Mouse (Mus musculus): ENCODE measurements around the gene Tnfaip2. TPM values are rescaled to one million over a fixed set of nuclear protein-coding genes. Genes with fewer than 3 reads are reported as not detected.

Gene Tnfaip2
- polyA plus RNA-seq, 1 experiment from 2014 or later = 5.0 TPM

DNA sequence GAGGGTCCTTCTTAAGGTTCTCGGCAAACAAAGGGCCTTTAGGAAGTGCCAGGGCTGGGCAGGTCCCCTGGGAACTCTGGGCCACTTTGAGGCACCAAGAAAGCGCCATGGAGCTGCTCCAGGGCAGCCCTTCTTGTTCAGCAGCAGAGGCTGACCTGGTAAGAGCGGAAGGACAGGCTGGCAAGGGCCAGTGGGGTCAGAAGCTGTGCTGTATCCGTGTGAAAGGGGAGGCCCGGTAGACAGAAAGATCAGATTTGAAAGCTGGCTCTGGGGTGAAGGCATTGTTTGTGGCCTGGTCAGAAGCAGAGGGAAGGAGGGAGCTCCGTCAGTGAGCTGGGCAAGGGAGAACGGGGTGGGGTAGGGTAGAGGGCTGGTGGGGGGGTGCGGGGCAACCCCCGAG is 5.1 kb downstream of the Tnfaip2 start:
- Histone ChIP-seq H3K9ac (ENCODE audit: low read length) (no peak overlapping the region), H3K4me1 (replicated peaks; ENCODE audit: control insufficient read depth, insufficient read depth, low read length) (peaks cover 24% of the 10 kb centered on the region), H3K4me3 (ENCODE audit: low read depth, low read length) (no peak overlapping the region), H3K27ac (ENCODE audit: low read depth) (no peak overlapping the region), H3K9me3 (ENCODE audit: control insufficient read depth, low read length) (no peaks in the 10 kb centered on the region), H3K4me2 (ENCODE audit: low read length) (no peak overlapping the region), H3K36me3 (ENCODE audit: control insufficient read depth, insufficient read depth, low read length) (no peaks in the 10 kb centered on the region), H3K27me3 (replicated peaks; ENCODE audit: control insufficient read depth, insufficient read depth, low read length) (peaks cover 86% of the 10 kb centered on the region)
- 33% methylated on average over 9 of the region's 9 CpGs for WGBS
- DNase-seq (ENCODE audit: low spot score) (peak; percentile 53), ATAC-seq (replicated peaks; ENCODE audit: low FRiP score, low TSS enrichment, low read depth) (no peak)

DNA sequence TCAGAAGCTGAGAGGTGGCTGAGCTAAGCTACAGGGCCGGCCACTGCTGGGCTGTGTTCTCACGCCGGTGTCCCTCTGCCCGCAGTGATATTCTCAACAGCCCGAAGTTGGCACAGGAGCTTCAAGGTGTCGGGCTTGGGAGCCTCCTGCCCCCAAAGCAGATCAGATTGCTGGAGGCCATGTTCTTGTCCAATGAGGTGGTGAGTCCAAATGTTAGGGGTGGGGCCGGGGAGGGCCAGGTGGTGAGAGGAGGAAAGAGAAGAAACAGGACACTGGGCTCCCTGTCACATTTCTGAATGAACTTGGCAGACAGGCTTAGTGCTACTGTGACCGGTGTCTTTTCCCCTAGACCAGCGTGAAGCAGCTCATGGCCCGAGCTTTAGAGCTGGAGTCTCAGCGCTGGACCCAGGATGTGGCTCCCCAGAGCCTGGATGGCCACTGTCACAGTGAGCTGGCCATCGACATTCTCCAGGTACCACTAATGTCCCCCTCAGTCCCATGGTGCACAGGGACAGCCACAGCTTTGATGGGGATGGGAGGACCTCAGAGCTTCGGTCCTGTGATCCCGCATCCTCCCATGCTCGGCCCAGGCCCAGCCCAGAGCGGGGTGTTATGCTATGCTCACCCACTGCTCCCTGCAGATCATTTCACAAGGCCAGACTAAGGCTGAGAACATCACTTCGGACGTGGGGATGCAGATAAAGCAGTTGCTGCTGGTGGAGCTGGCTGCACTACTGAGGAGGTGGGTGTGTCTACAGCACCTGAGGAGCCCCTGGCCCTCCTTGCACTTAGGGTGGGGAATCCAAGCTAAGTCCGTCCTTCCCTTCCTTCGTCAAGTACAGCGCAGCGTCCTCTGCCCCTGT is 5.9 kb downstream of the Tnfaip2 start:
- DNase-seq (ENCODE audit: low spot score) (peak; percentile 54), ATAC-seq (replicated peaks; ENCODE audit: low FRiP score, low TSS enrichment, low read depth) (no peak)
- H3K27me3 ChIP-seq (replicated peaks; ENCODE audit: control insufficient read depth, insufficient read depth, low read length) = peaks cover 78% of the 10 kb centered on the region
- H3K36me3 ChIP-seq (ENCODE audit: control insufficient read depth, insufficient read depth, low read length) = no peaks in the 10 kb centered on the region
- H3K9me3 ChIP-seq (ENCODE audit: control insufficient read depth, low read length) = no peaks in the 10 kb centered on the region
- H3K4me2 ChIP-seq (ENCODE audit: low read length) = no peak overlapping the region
- 34% methylated on average over 22 of the region's 22 CpGs for WGBS
- no peak overlapping the region for H3K9ac ChIP-seq (ENCODE audit: low read length)
- no peak overlapping the region for H3K4me3 ChIP-seq (ENCODE audit: low read depth, low read length)
- H3K27ac ChIP-seq (ENCODE audit: low read depth) = no peak overlapping the region
- H3K4me1 ChIP-seq (replicated peaks; ENCODE audit: control insufficient read depth, insufficient read depth, low read length) = peaks cover 18% of the 10 kb centered on the region

DNA sequence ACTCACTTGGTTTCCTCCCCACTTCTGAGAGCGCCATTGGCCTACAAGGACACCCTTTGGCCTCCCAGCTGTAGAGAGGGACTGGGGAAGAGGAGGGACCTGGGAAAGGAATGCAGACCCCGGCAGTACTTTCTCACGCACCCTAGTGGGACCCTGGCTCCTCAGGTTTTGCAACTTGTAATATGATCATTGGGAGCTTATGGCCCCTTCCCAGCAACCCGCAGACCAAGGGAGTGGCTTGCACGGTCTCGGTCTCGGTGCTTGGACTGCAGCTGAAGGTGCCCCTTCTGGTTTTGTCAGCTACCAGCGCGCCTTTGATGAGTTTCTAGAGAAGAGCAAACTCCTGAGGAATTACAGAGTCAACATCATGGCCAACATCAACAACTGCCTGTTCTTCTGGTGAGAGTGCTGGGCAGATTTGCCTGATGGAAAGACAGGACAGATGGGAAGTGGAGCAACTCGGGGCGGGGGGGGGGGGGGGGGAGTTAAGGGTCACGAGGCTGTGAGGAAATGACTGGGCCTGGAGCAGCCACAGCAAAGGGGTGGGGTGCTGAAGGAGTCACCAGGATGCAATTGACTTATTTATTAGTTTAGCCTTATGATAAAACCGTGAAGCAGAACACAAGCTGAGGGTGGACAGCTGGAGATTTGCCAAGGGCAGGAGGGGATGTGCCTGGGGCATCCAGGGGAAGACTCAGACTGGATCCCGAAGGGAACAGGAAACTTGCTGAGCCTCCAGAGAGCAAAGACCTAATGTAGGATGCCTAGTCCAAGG is 6.8 kb downstream of the Tnfaip2 start:
- DNase-seq (ENCODE audit: low spot score) = no peak
- Histone ChIP-seq H3K27ac (ENCODE audit: low read depth) (no peak overlapping the region), H3K9me3 (ENCODE audit: control insufficient read depth, low read length) (no peaks in the 10 kb centered on the region), H3K4me2 (ENCODE audit: low read length) (no peak overlapping the region), H3K4me1 (replicated peaks; ENCODE audit: control insufficient read depth, insufficient read depth, low read length) (peaks cover 25% of the 10 kb centered on the region), H3K27me3 (replicated peaks; ENCODE audit: control insufficient read depth, insufficient read depth, low read length) (peaks cover 68% of the 10 kb centered on the region), H3K36me3 (ENCODE audit: control insufficient read depth, insufficient read depth, low read length) (no peaks in the 10 kb centered on the region), H3K9ac (ENCODE audit: low read length) (no peak overlapping the region), H3K4me3 (ENCODE audit: low read depth, low read length) (no peak overlapping the region)
- 21% methylated on average over 12 of the region's 14 CpGs for WGBS
- no peak for ATAC-seq (replicated peaks; ENCODE audit: low FRiP score, low TSS enrichment, low read depth)

DNA sequence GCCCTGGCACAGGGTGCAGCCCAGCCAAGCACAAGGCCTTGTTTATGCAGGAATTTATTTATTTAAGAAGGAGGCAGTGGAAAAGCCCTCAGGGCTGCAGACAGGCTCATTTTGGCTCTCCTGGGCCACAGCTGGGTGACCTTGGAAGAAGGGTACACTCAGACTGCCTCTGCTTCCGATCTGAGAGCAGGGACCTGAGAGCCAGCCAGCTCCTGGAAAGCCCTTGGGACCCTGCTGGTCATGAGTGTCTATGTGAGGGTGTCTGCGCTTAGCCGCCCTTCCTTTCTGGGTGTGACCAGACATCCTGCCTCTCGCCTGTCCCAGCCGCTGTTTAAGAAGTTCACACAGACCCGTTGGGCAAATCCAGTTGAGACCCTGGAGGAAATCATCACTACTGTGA is 8.1 kb downstream of the Tnfaip2 start:
- H3K27me3 ChIP-seq (replicated peaks; ENCODE audit: control insufficient read depth, insufficient read depth, low read length) = peaks cover 56% of the 10 kb centered on the region
- H3K27ac ChIP-seq (ENCODE audit: low read depth) = no peak overlapping the region
- DNase-seq (ENCODE audit: low spot score) (no peak), ATAC-seq (replicated peaks; ENCODE audit: low FRiP score, low TSS enrichment, low read depth) (no peak)
- no peak overlapping the region for H3K4me2 ChIP-seq (ENCODE audit: low read length)
- no peak overlapping the region for H3K4me3 ChIP-seq (ENCODE audit: low read depth, low read length)
- no peaks in the 10 kb centered on the region for H3K36me3 ChIP-seq (ENCODE audit: control insufficient read depth, insufficient read depth, low read length)
- H3K9me3 ChIP-seq (ENCODE audit: control insufficient read depth, low read length) = no peaks in the 10 kb centered on the region
- 45% methylated on average over 6 of the region's 6 CpGs for WGBS
- H3K4me1 ChIP-seq (replicated peaks; ENCODE audit: control insufficient read depth, insufficient read depth, low read length) = peaks cover 34% of the 10 kb centered on the region
- no peak overlapping the region for H3K9ac ChIP-seq (ENCODE audit: low read length)

DNA sequence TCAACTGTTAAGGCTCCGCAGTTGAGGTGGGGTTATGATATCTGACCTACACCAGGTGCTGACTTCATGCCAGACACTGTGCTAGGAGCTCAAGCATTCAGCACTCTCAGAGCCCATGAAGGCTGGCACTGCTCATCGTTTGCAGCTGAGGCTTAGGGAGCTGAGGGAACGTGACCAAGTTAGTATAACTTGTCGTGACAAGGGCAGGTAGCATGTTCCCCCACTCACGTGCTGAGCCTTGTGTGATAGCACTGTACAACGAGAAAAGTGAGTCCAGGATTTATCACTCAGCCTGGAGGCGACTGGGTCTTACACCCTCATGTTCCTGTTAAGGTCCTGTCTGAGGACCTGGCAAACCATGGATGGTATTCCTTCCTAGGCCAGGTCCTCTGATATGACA is 9.3 kb downstream of the Tnfaip2 start:
- Histone ChIP-seq H3K27me3 (replicated peaks; ENCODE audit: control insufficient read depth, insufficient read depth, low read length) (peaks cover 44% of the 10 kb centered on the region), H3K27ac (ENCODE audit: low read depth) (no peak overlapping the region), H3K4me3 (ENCODE audit: low read depth, low read length) (no peak overlapping the region), H3K36me3 (ENCODE audit: control insufficient read depth, insufficient read depth, low read length) (no peaks in the 10 kb centered on the region), H3K9ac (ENCODE audit: low read length) (no peak overlapping the region), H3K9me3 (ENCODE audit: control insufficient read depth, low read length) (no peaks in the 10 kb centered on the region), H3K4me1 (replicated peaks; ENCODE audit: control insufficient read depth, insufficient read depth, low read length) (peaks cover 32% of the 10 kb centered on the region; the same call in 1 of the 2 replicates), H3K4me2 (ENCODE audit: low read length) (no peak overlapping the region)
- DNase-seq (ENCODE audit: low spot score) = no peak
- 85% methylated on average over 7 of the region's 7 CpGs for WGBS
- no peak for ATAC-seq (replicated peaks; ENCODE audit: low FRiP score, low TSS enrichment, low read depth)

DNA sequence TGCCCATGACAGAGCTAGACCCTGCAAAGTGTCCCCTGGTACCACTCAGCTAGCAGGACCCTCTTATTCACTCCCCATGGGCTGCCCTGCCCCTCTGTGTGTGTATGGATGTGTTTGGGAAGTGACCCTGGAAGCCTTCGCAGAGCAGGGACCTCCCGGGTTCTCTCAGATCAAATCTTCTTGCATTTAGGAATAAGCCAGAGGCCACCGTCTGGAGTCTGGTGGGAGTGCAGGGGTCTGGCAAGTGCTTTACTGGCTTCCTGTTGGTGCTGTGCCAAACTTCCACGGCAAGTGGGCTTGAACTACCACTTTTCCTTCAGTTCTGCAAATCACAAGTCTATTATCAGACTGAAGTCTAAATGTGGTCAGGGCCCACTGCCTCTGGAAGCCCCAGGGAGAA is 11.8 kb downstream of the Tnfaip2 start:
- Histone ChIP-seq H3K36me3 (ENCODE audit: control insufficient read depth, insufficient read depth, low read length) (no peaks in the 10 kb centered on the region), H3K4me3 (ENCODE audit: low read depth, low read length) (no peak overlapping the region), H3K27ac (ENCODE audit: low read depth) (0 out of 2 replicates have a peak overlapping the region, but pooled peaks have one; percentile 27), H3K27me3 (replicated peaks; ENCODE audit: control insufficient read depth, insufficient read depth, low read length) (peaks cover 23% of the 10 kb centered on the region), H3K9ac (ENCODE audit: low read length) (no peak overlapping the region), H3K9me3 (ENCODE audit: control insufficient read depth, low read length) (no peaks in the 10 kb centered on the region), H3K4me2 (ENCODE audit: low read length) (no peak overlapping the region), H3K4me1 (replicated peaks; ENCODE audit: control insufficient read depth, insufficient read depth, low read length) (peaks cover 32% of the 10 kb centered on the region; the same call in 1 of the 2 replicates)
- DNase-seq (ENCODE audit: low spot score) = no peak
- WGBS = 33% methylated on average over 4 of the region's 4 CpGs
- ATAC-seq (replicated peaks; ENCODE audit: low FRiP score, low TSS enrichment, low read depth) = no peak

DNA sequence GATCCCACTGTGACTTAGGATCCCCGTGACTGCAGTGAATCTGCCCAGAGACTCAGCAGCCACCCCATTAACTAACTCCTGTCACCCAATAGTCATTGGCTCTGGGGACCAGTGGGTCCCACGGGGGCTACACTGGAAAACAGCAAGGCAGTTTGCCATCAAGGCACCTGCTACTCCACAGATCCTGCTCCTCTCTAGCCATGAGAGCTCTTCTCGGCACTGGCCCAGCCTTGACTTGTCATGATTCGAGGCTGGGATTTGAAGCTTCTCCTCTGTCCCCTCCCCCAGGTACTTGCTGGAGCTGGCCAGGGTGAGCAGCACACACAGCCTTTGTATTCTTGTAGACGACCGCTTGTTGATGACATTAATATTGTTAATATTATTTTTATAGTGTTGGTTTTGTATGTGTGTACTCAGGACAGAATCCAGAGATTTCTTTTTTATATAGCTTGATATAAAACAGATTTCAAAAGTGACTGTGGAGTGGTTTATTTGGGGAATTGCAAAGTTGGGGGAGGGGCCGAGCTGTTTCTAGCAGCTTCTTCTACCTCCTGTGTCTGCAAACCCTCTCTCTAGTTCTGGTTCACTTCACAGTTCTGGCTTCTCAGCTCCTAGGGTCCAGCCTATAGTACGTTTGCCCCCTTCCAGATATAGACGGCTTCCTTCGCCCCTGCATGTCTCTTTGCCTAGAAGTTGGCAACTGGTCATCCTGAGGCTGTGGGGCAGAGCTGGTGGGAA is 12.4 kb downstream of the Tnfaip2 start:
- Histone ChIP-seq H3K4me3 (ENCODE audit: low read depth, low read length) (no peak overlapping the region), H3K27me3 (replicated peaks; ENCODE audit: control insufficient read depth, insufficient read depth, low read length) (peaks cover 23% of the 10 kb centered on the region), H3K9ac (ENCODE audit: low read length) (no peak overlapping the region), H3K4me2 (ENCODE audit: low read length) (no peak overlapping the region), H3K4me1 (replicated peaks; ENCODE audit: control insufficient read depth, insufficient read depth, low read length) (peaks cover 27% of the 10 kb centered on the region; the same call in 1 of the 2 replicates), H3K27ac (ENCODE audit: low read depth) (peak overlapping the region; percentile 45; the same call in 1 of the 2 replicates), H3K9me3 (ENCODE audit: control insufficient read depth, low read length) (no peaks in the 10 kb centered on the region), H3K36me3 (ENCODE audit: control insufficient read depth, insufficient read depth, low read length) (no peaks in the 10 kb centered on the region)
- no peak for DNase-seq (ENCODE audit: low spot score)
- peak; percentile 41; the same call in 1 of the 2 replicates for ATAC-seq (replicated peaks; ENCODE audit: low FRiP score, low TSS enrichment, low read depth)
- WGBS = 48% methylated on average over 10 of the region's 10 CpGs

DNA sequence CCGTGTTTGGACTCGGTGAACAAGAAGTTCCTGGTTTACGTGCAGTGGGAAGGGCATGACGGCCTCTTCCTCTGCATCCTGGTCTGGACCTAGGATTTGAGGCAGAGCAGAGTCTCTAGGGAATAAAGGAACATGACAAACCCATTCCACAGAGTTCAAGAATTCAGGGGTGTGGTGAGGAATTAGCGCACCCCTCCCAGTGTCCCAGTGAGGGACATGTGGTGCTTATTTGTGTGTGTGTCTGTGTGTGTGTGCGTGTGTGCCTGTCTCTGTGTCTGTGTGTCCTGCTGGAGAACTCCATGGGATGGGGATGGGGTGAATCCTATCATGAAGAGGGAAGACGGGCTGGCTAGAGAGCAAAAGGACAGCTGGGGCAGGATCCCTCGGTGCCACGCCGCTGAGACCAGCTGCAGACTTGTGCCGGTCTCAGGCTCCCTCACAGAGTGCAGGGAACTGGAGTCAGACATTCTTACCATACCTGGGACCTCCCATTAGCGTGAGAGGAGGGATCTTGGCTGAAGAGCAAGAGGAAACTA is 13.1 kb downstream of the Tnfaip2 start:
- H3K4me1 ChIP-seq (replicated peaks; ENCODE audit: control insufficient read depth, insufficient read depth, low read length) = peaks cover 22% of the 10 kb centered on the region; the same call in 1 of the 2 replicates
- H3K9me3 ChIP-seq (ENCODE audit: control insufficient read depth, low read length) = no peaks in the 10 kb centered on the region
- H3K27ac ChIP-seq (ENCODE audit: low read depth) = peak overlapping the region; percentile 45; the same call in 1 of the 2 replicates
- H3K27me3 ChIP-seq (replicated peaks; ENCODE audit: control insufficient read depth, insufficient read depth, low read length) = peaks cover 17% of the 10 kb centered on the region
- DNase-seq (ENCODE audit: low spot score) (no peak), ATAC-seq (replicated peaks; ENCODE audit: low FRiP score, low TSS enrichment, low read depth) (0 out of 2 replicates have a peak, but pooled peaks have one; percentile 9)
- WGBS = 56% methylated on average over 12 of the region's 12 CpGs
- no peaks in the 10 kb centered on the region for H3K36me3 ChIP-seq (ENCODE audit: control insufficient read depth, insufficient read depth, low read length)
- H3K4me3 ChIP-seq (ENCODE audit: low read depth, low read length) = no peak overlapping the region
- no peak overlapping the region for H3K4me2 ChIP-seq (ENCODE audit: low read length)
- no peak overlapping the region for H3K9ac ChIP-seq (ENCODE audit: low read length)
